Mouse (Mus musculus) bone marrow macrophage, adult 2 months (primary cell): ENCODE data around the gene Abhd17a. TPM values are rescaled to one million over a fixed set of nuclear protein-coding genes. Genes with fewer than 3 reads are reported as not detected.
A peak's percentile ranks its signal among the peaks of the same experiment; 100 is the strongest.

Experiments
- H3K27ac ChIP-seq: 2 replicates; pipeline ENCODE4 v1.5.1; 2012; ENCODE audit warnings: low read depth, low read length; ENCODE audit not compliant: insufficient read depth
- H3K4me1 ChIP-seq: 2 replicates; pipeline ENCODE4 v1.6.1; 2012; ENCODE audit warnings: low read length; ENCODE audit not compliant: control insufficient read depth, insufficient read depth
- H3K4me3 ChIP-seq: 2 replicates; pipeline ENCODE4 v1.5.1; 2012; ENCODE audit warnings: mild to moderate bottlenecking, low read length, moderate library complexity; ENCODE audit not compliant: insufficient read depth
- CTCF ChIP-seq: IDR thresholded peaks from 2 replicates; pipeline ENCODE4 v1.5.1; 2012; ENCODE audit warnings: low read depth, mild to moderate bottlenecking, low read length, moderate library complexity
- POLR2A ChIP-seq: IDR thresholded peaks from 2 replicates; pipeline ENCODE4 v1.6.1; 2012; ENCODE audit warnings: mild to moderate bottlenecking, low read depth, low read length, borderline replicate concordance
- polyA plus RNA-seq: library from polyadenylated mRNA; stranded (reverse); fragments of >200 nt; gene quantifications from 2 replicates; pipeline ENCODE4 v1.2.4, GENCODE M21; 2012; ENCODE audit not compliant: missing spikeins, insufficient read depth, insufficient read length

Gene Abhd17a
- polyA plus RNA-seq, 1 experiment = 63.2 TPM

GRCm38 (mm10) chr10:80552364-80552763 lies 37.8 kb downstream of the Abhd17a start:
- Histone ChIP-seq H3K27ac (no peak overlapping the region), H3K4me1 (no peaks in the 10 kb centered on the region; the same call in 1 of the 2 replicates), H3K4me3 (no peak overlapping the region)
- TF ChIP-seq POLR2A = no peak
- TF ChIP-seq CTCF = no peak

- Histone ChIP-seq H3K4me1 (no peaks in the 10 kb centered on the region), H3K4me3 (no peak overlapping the region), H3K27ac (no peak overlapping the region)
- TF ChIP-seq POLR2A = no peak
- TF ChIP-seq CTCF = no peak
Observed at GRCm38 (mm10) chr10:80549279-80549678, 40.9 kb downstream of the Abhd17a start.

GRCm38 (mm10) chr10:80548428-80549006 lies 41.6 kb downstream of the Abhd17a start:
- no peaks in the 10 kb centered on the region for H3K4me1 ChIP-seq
- TF ChIP-seq POLR2A (no peak), CTCF (peak; percentile 85)
- no peak overlapping the region for H3K4me3 ChIP-seq
- no peak overlapping the region for H3K27ac ChIP-seq

- H3K4me3 ChIP-seq = no peak overlapping the region
- H3K4me1 ChIP-seq = no peaks in the 10 kb centered on the region
- H3K27ac ChIP-seq = no peak overlapping the region
- no peak for TF ChIP-seq CTCF
- TF ChIP-seq POLR2A = no peak
Observed at GRCm38 (mm10) chr10:80547539-80547938, 42.6 kb downstream of the Abhd17a start.

GRCm38 (mm10) chr10:80546945-80547344 lies 43.2 kb downstream of the Abhd17a start:
- no peak overlapping the region for H3K4me3 ChIP-seq
- TF ChIP-seq POLR2A (no peak), CTCF (no peak)
- no peak overlapping the region for H3K27ac ChIP-seq
- H3K4me1 ChIP-seq = no peaks in the 10 kb centered on the region

GRCm38 (mm10) chr10:80545590-80545989 lies 44.6 kb downstream of the Abhd17a start:
- no peaks in the 10 kb centered on the region for H3K4me1 ChIP-seq
- no peak for TF ChIP-seq POLR2A
- TF ChIP-seq CTCF = no peak
- H3K27ac ChIP-seq = no peak overlapping the region
- no peak overlapping the region for H3K4me3 ChIP-seq

GRCm38 (mm10) chr10:80543873-80544272 lies 46.3 kb downstream of the Abhd17a start:
- Histone ChIP-seq H3K4me3 (no peak overlapping the region), H3K4me1 (0 out of 2 replicates have a peak, but pooled peaks cover 2% of the 10 kb centered on the region), H3K27ac (no peak overlapping the region)
- no peak for TF ChIP-seq CTCF
- no peak for TF ChIP-seq POLR2A

GRCm38 (mm10) chr10:80539493-80539892 lies 50.6 kb downstream of the Abhd17a start:
- peaks cover 17% of the 10 kb centered on the region for H3K4me1 ChIP-seq
- no peak overlapping the region for H3K4me3 ChIP-seq
- no peak overlapping the region for H3K27ac ChIP-seq
- TF ChIP-seq POLR2A = no peak
- TF ChIP-seq CTCF = no peak

GRCm38 (mm10) chr10:80538710-80539394 lies 51.3 kb downstream of the Abhd17a start, which contains the start of gene Atp8b3:
Atp8b3 (minus strand) TSS chr10:80539124.
- Histone ChIP-seq H3K4me1 (peaks cover 17% of the 10 kb centered on the region), H3K4me3 (peak within 1 kb of the TSS; percentile 48), H3K27ac (no peak within 1 kb of the TSS)
- TF ChIP-seq CTCF (no peak), POLR2A (no peak)

- TF ChIP-seq POLR2A = no peak
- no peak for TF ChIP-seq CTCF
- Histone ChIP-seq H3K27ac (no peak overlapping the region), H3K4me1 (peaks cover 17% of the 10 kb centered on the region), H3K4me3 (no peak overlapping the region)
Observed at GRCm38 (mm10) chr10:80538180-80538579, 52.0 kb downstream of the Abhd17a start.

GRCm38 (mm10) chr10:80535711-80536110 lies 54.4 kb downstream of the Abhd17a start:
- TF ChIP-seq POLR2A = no peak
- no peak for TF ChIP-seq CTCF
- peaks cover 17% of the 10 kb centered on the region for H3K4me1 ChIP-seq
- no peak overlapping the region for H3K4me3 ChIP-seq
- no peak overlapping the region for H3K27ac ChIP-seq
